Mouse (Mus musculus) stomach, embryonic 14.5 days (tissue): ENCODE results near the gene Mrps17. TPM values are rescaled to one million over a fixed set of nuclear protein-coding genes. Genes with fewer than 3 reads are reported as not detected.

Source experiments
- ATAC-seq: fragments of 200-750 bp; cut with Nextera tagmentation; 2 replicates; pipeline ENCODE4 v1.8.0; 2017; ENCODE audit warnings: low read depth, moderate TSS enrichment; ENCODE audit not compliant: insufficient number of reproducible peaks, insufficient read depth, low FRiP score
- H3K27ac ChIP-seq: fragments of 300-500 bp; sonication (generic); 2 replicates; pipeline ENCODE4 v1.5.1; 2014; ENCODE audit warnings: mild to moderate bottlenecking, low read length, moderate library complexity, mixed read lengths
- H3K27me3 ChIP-seq: fragments of 300-500 bp; sonication (generic); 2 replicates; pipeline ENCODE4 v1.6.1; 2014; ENCODE audit warnings: low read length, control low read depth, mixed read lengths; ENCODE audit not compliant: control insufficient read depth, insufficient read depth
- H3K36me3 ChIP-seq: fragments of 300-500 bp; sonication (generic); 2 replicates; pipeline ENCODE4 v1.6.1; 2014; ENCODE audit warnings: mild to moderate bottlenecking, control low read depth, low read length, moderate library complexity, mixed read lengths; ENCODE audit not compliant: control insufficient read depth, insufficient read depth
- H3K4me1 ChIP-seq: fragments of 300-500 bp; sonication (generic); 2 replicates; pipeline ENCODE4 v1.6.1; 2014; ENCODE audit warnings: low read length, control low read depth, mixed read lengths; ENCODE audit not compliant: control insufficient read depth, insufficient read depth
- H3K4me2 ChIP-seq: fragments of 300-500 bp; sonication (generic); replicated peaks from 2 replicates; pipeline ENCODE4 v1.6.1; 2014; ENCODE audit warnings: low read depth, low read length, control low read depth
- H3K4me3 ChIP-seq: fragments of 300-500 bp; sonication (generic); 2 replicates; pipeline ENCODE4 v1.5.1; 2014; ENCODE audit warnings: low read depth, low read length, control low read depth
- H3K9ac ChIP-seq: fragments of 300-500 bp; sonication (generic); replicated peaks from 2 replicates; pipeline ENCODE4 v1.6.1; 2014; ENCODE audit warnings: low read depth, mild to moderate bottlenecking, control low read depth, low read length, moderate library complexity, mixed read lengths
- H3K9me3 ChIP-seq: fragments of 300-500 bp; sonication (generic); 2 replicates; pipeline ENCODE4 v1.6.1; 2016; ENCODE audit warnings: low read depth, low read length, control low read depth; ENCODE audit not compliant: control insufficient read depth
- WGBS: fragments of 180-500 bp; shearing (Covaris S2); extraction: QIAGEN DNeasy Blood & Tissue Kit; methylation state at CpG from one replicate; pipeline ENCODE4 v1.1.7; 2014; 5-methylcytosine and 5-hydroxymethylcytosine counted together
- polyA plus RNA-seq: library from polyadenylated mRNA; unstranded; fragments of >200 nt; fragmentation: Nextera tagmentation; extraction: Ambion mirVana; gene quantifications from 2 replicates; pipeline ENCODE4 v1.2.1, GENCODE M21; 2014

The Mrps17 gene
- polyA plus RNA-seq, 1 experiment from 2014 or later, result 206 TPM

DNA sequence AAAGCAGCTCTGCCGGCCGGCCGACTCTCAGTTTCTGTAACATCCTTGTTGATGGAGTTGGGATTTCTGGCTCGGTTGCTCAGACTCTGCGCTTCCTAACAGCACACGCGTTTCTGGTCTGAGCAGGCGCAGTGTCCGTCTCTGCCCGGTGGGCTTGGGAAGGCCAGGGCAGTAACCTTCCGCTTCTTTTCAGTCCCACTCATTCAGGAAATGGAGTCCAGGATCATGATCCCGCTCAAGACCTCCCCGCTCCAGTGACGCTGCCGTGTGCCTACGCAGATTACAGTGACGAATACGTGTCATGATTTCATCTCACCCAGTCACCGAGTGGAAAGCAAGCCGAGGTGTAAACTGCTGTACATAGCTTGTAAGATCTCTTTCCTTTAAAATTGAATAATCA lies 41.6 kb downstream of the Mrps17 start:
- no peaks in the 10 kb centered on the region for H3K9me3 ChIP-seq
- WGBS, result 92% methylated on average over 20 of the region's 20 CpGs
- no peak overlapping the region for H3K9ac ChIP-seq
- H3K4me3 ChIP-seq, result no peak overlapping the region
- H3K27me3 ChIP-seq, result no peaks in the 10 kb centered on the region
- no peaks in the 10 kb centered on the region for H3K4me1 ChIP-seq
- H3K4me2 ChIP-seq, result no peak overlapping the region
- peaks cover 11% of the 10 kb centered on the region; the same call in 1 of the 2 replicates for H3K36me3 ChIP-seq
- no peak overlapping the region for H3K27ac ChIP-seq
- no peak for ATAC-seq

DNA sequence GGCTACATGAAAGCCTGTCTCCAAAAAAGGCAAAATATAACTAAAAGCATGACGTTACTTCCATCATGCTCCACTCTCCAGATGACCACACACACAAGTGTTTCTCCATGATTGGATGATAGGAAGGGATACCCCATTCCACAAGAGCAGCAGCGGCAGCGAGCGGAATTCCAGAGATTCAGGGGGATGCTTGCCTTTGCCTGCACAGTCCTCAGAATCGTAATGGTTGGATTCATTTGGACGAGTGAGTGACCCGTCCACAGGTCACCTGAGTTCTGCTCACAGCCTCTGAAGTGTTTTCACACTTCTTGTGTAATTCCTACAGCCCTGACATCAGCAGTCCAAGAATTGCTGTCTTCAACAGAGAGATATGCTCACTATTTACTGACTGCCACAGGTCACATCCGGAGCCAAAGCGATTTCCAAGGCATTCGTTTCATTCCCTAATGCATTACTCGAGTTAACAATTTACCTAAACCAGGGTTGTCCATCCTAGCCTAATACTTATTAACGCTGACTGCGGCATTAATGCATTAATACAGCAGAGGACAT lies 44.7 kb downstream of the Mrps17 start:
- no peak overlapping the region for H3K9ac ChIP-seq
- no peak for ATAC-seq
- H3K36me3 ChIP-seq, result peaks cover 8% of the 10 kb centered on the region; the same call in 1 of the 2 replicates
- H3K27ac ChIP-seq, result no peak overlapping the region
- H3K4me1 ChIP-seq, result no peaks in the 10 kb centered on the region
- H3K4me2 ChIP-seq, result no peak overlapping the region
- WGBS, result 82% methylated on average over 13 of the region's 13 CpGs
- H3K9me3 ChIP-seq, result no peaks in the 10 kb centered on the region
- no peaks in the 10 kb centered on the region for H3K27me3 ChIP-seq
- no peak overlapping the region for H3K4me3 ChIP-seq

DNA sequence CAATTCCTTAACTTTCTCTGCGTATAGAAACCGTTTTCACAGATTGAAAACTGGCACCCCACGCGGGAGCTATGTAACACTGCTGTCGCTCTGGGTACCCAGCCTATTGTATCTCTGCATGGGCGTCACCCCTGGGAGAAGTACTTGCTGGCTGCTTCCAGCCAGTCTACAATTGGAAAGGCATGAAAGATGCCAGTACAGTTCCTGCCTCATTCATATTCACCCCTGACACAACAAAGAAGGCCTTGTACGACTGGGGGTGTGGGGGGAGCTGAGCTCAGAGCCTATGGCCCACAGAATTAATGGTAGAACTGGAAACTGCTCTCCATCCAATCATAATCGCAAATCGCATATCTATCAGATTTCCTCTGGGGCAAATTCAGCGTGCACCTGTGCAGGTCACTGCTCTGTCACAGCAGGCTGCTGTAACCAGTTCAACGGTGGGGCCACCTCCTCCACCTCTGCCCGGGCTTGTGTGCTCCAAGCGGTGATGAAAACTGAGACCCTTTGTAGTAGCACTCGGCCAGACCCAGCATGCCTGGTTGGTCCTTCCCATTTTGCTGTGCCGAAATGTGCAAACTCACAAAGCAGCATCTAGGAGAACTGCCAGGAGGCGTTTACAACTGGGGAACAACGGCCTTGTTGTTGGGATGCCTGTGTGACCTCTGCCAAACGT lies 46.7 kb downstream of the Mrps17 start:
- H3K9ac ChIP-seq, result no peak overlapping the region
- no peaks in the 10 kb centered on the region for H3K27me3 ChIP-seq
- H3K4me1 ChIP-seq, result no peaks in the 10 kb centered on the region
- H3K36me3 ChIP-seq, result peaks cover 4% of the 10 kb centered on the region; the same call in 1 of the 2 replicates
- H3K4me2 ChIP-seq, result no peak overlapping the region
- no peak; the same call in 1 of the 2 replicates for ATAC-seq
- H3K9me3 ChIP-seq, result no peaks in the 10 kb centered on the region
- no peak overlapping the region for H3K27ac ChIP-seq
- 72% methylated on average over 18 of the region's 18 CpGs for WGBS
- H3K4me3 ChIP-seq, result no peak overlapping the region

DNA sequence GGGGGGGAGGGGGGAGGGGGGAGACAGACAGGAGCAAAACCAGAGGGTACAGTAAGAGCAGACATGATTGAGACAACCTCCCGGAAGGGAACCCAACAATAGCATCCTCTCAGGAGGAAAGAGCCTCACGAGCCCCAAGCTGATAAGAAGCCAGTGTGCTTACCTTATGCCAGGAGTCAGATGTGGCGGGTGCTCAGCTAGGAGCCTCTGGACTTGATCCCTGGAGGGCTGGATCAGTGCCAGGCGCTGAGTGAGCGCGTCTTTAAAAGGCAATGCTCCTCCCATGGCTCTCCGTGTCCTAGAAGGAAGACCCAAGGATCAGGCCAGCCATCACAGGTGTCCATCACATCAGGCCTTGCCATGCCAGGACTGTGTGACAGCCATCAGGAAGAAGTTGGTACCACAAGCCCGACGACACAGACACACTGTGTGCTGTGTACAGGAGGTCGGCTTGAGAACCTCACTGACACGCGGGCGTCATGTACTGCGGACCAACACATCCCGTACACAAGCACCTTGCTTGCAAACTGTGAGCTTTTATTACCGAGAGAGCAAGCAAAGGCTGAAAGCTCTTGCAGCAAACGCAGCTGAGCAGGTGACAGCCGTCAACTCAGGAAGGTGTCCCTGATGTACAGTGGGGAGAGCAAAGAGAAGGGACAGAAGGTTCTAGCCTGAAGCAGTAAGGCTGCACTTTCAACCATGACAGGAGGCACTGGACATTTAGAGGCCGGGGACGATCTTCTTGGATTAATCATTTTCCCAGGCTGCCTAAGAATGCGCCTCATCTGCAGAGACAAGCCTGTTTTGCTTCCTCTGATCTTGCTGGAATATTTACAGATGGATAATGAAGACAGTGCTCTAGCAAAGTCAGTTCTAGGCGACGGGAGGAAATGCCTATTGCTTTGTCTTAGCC lies 55.4 kb downstream of the Mrps17 start:
- ATAC-seq, result no peak
- Histone ChIP-seq H3K4me1 (no peaks in the 10 kb centered on the region), H3K4me2 (no peak overlapping the region), H3K4me3 (no peak overlapping the region), H3K9ac (no peak overlapping the region), H3K27ac (no peak overlapping the region), H3K27me3 (no peaks in the 10 kb centered on the region), H3K36me3 (0 out of 2 replicates have a peak, but pooled peaks cover 2% of the 10 kb centered on the region), H3K9me3 (no peaks in the 10 kb centered on the region)
- 82% methylated on average over 23 of the region's 23 CpGs for WGBS

Other genes with a start within 250 kb of the Mrps17 start
- 55.9 and 56.7 TPM in 2 replicates for gene Sfswap, start 214.3 kb upstream of the Mrps17 start, polyA plus RNA-seq
- gene Mmp17, start 131.3 kb upstream of the Mrps17 start, polyA plus RNA-seq, result 2.3 and 3.4 TPM in 2 replicates
- gene Zfp11, start 45.4 kb upstream of the Mrps17 start, polyA plus RNA-seq, result 4.7 and 5.8 TPM in 2 replicates
- not detected in 2 replicates for gene Sept14, start 7.0 kb upstream of the Mrps17 start, polyA plus RNA-seq
- 98.4 and 103 TPM in 2 replicates for gene Nipsnap2, start 9.6 kb downstream of the Mrps17 start, polyA plus RNA-seq
- 36.4 and 37.0 TPM in 2 replicates for gene Psph, start 72.0 kb downstream of the Mrps17 start, polyA plus RNA-seq
- gene Sumf2, start 131.5 kb downstream of the Mrps17 start, polyA plus RNA-seq, result 45.3 and 51.4 TPM in 2 replicates
- 795 and 869 TPM in 2 replicates for gene Chchd2, start 172.0 kb downstream of the Mrps17 start, polyA plus RNA-seq
- gene Zbed5, start 180.2 kb downstream of the Mrps17 start, polyA plus RNA-seq, result 5.7 and 6.1 TPM in 2 replicates
- not detected in 2 replicates for gene Phkg1, start 183.1 kb downstream of the Mrps17 start, polyA plus RNA-seq
- 2.2 and 3.1 TPM in 2 replicates for gene Nupr1l, start 193.0 kb downstream of the Mrps17 start, polyA plus RNA-seq
- gene Vkorc1l1, start 226.5 kb downstream of the Mrps17 start, polyA plus RNA-seq, result 16.2 and 19.1 TPM in 2 replicates